Mouse (Mus musculus): ENCODE results near the gene Pdhx. TPM values are rescaled to one million over a fixed set of nuclear protein-coding genes. Genes with fewer than 3 reads are reported as not detected.

Pdhx gene
- total and polyA plus RNA-seq, 2 experiments from 2014 or later: 49.8 to 65.1 TPM

GRCm38 (mm10) chr2:103058266-103058665 is 15.0 kb downstream of the Pdhx start:
- Histone ChIP-seq H3K27me3 (ENCODE audit: insufficient read depth, low read length) (no peaks in the 10 kb centered on the region), H3K27ac (ENCODE audit: low read depth, low read length) (no peak overlapping the region), H3K36me3 (ENCODE audit: insufficient read depth) (no peaks in the 10 kb centered on the region), H3K4me3 (ENCODE audit: low read depth, low read length) (no peak overlapping the region), H3K9me3 (ENCODE audit: low read length) (no peaks in the 10 kb centered on the region), H3K4me2 (ENCODE audit: low read depth) (no peak overlapping the region), H3K9ac (no peak overlapping the region), H3K4me1 (ENCODE audit: insufficient read depth) (no peaks in the 10 kb centered on the region)
- DNase-seq (no peak), ATAC-seq (no peak)
- TF ChIP-seq CTCF (IDR thresholded peaks at IDR 0.05; ENCODE audit: low read depth): no peak
- 91% methylated on average over 3 of the region's 3 CpGs for WGBS

DNA sequence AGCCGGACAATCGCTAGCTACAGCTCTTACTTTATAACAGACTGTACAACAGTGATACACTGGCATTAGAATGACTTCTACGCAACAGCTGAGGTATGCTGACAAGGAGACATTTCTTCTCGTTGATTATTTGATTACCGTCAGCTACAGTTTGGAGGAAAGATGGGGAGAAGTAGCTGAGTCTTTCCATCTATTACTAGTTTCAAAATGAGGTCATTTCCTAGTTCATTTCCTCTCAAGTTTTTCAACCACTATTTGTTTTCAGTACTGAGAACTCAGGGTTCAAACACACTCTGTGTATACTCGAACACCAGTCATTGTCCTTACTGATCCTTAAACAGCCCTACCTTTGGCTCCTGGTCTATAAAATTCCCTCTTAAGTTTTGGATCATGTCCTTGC is 17.5 kb downstream of the Pdhx start:
- Histone ChIP-seq H3K9me3 (ENCODE audit: low read length) (no peaks in the 10 kb centered on the region), H3K27ac (ENCODE audit: low read depth, low read length) (no peak overlapping the region), H3K4me2 (ENCODE audit: low read depth) (no peak overlapping the region), H3K27me3 (ENCODE audit: insufficient read depth, low read length) (no peaks in the 10 kb centered on the region), H3K4me1 (ENCODE audit: insufficient read depth) (no peaks in the 10 kb centered on the region), H3K9ac (no peak overlapping the region), H3K36me3 (ENCODE audit: insufficient read depth) (no peaks in the 10 kb centered on the region), H3K4me3 (ENCODE audit: low read depth, low read length) (no peak overlapping the region)
- DNase-seq (no peak), ATAC-seq (no peak)
- TF ChIP-seq CTCF (IDR thresholded peaks at IDR 0.05; ENCODE audit: low read depth): no peak
- 92% methylated on average over 6 of the region's 6 CpGs for WGBS

GRCm38 (mm10) chr2:103051937-103052893 is 21.1 kb downstream of the Pdhx start:
- H3K4me1 ChIP-seq (ENCODE audit: insufficient read depth): no peaks in the 10 kb centered on the region
- no peaks in the 10 kb centered on the region for H3K9me3 ChIP-seq (ENCODE audit: low read length)
- TF ChIP-seq CTCF (IDR thresholded peaks at IDR 0.05; ENCODE audit: low read depth): no peak
- WGBS: 89% methylated on average over 19 of the region's 19 CpGs
- H3K27me3 ChIP-seq (ENCODE audit: insufficient read depth, low read length): no peaks in the 10 kb centered on the region
- no peak overlapping the region for H3K4me2 ChIP-seq (ENCODE audit: low read depth)
- H3K36me3 ChIP-seq (ENCODE audit: insufficient read depth): no peaks in the 10 kb centered on the region
- DNase-seq: no peak
- H3K4me3 ChIP-seq (ENCODE audit: low read depth, low read length): no peak overlapping the region
- ATAC-seq: no peak
- no peak overlapping the region for H3K9ac ChIP-seq
- no peak overlapping the region for H3K27ac ChIP-seq (ENCODE audit: low read depth, low read length)

- H3K4me2 ChIP-seq (ENCODE audit: low read depth): no peak overlapping the region
- no peaks in the 10 kb centered on the region for H3K4me1 ChIP-seq (ENCODE audit: insufficient read depth)
- DNase-seq (no peak), ATAC-seq (no peak)
- H3K27me3 ChIP-seq (ENCODE audit: insufficient read depth, low read length): no peaks in the 10 kb centered on the region
- H3K9me3 ChIP-seq (ENCODE audit: low read length): no peaks in the 10 kb centered on the region
- H3K36me3 ChIP-seq (ENCODE audit: insufficient read depth): no peaks in the 10 kb centered on the region
- no peak overlapping the region for H3K9ac ChIP-seq
- H3K4me3 ChIP-seq (ENCODE audit: low read depth, low read length): no peak overlapping the region
- no peak for TF ChIP-seq CTCF (IDR thresholded peaks at IDR 0.05; ENCODE audit: low read depth)
- 60% methylated on average over 2 of the region's 2 CpGs for WGBS
- no peak overlapping the region for H3K27ac ChIP-seq (ENCODE audit: low read depth, low read length)
Measured at GRCm38 (mm10) chr2:103045286-103045685, 28.0 kb downstream of the Pdhx start.

- Histone ChIP-seq H3K4me2 (ENCODE audit: low read depth) (no peak overlapping the region), H3K4me1 (ENCODE audit: insufficient read depth) (no peaks in the 10 kb centered on the region), H3K27ac (ENCODE audit: low read depth, low read length) (no peak overlapping the region), H3K9ac (no peak overlapping the region), H3K9me3 (ENCODE audit: low read length) (no peaks in the 10 kb centered on the region), H3K36me3 (ENCODE audit: insufficient read depth) (peaks cover 4% of the 10 kb centered on the region; the same call in 1 of the 2 replicates), H3K27me3 (ENCODE audit: insufficient read depth, low read length) (no peaks in the 10 kb centered on the region), H3K4me3 (ENCODE audit: low read depth, low read length) (no peak overlapping the region)
- TF ChIP-seq CTCF (IDR thresholded peaks at IDR 0.05; ENCODE audit: low read depth): no peak
- no peak for DNase-seq
- ATAC-seq: no peak
- 26% methylated on average over 8 of the region's 8 CpGs for WGBS
Measured at GRCm38 (mm10) chr2:103040896-103041295, 32.4 kb downstream of the Pdhx start.

GRCm38 (mm10) chr2:103037831-103038230 is 35.5 kb downstream of the Pdhx start:
- no peaks in the 10 kb centered on the region for H3K9me3 ChIP-seq (ENCODE audit: low read length)
- peaks cover 6% of the 10 kb centered on the region for H3K36me3 ChIP-seq (ENCODE audit: insufficient read depth)
- no peak overlapping the region for H3K4me3 ChIP-seq (ENCODE audit: low read depth, low read length)
- DNase-seq: no peak
- no peaks in the 10 kb centered on the region for H3K4me1 ChIP-seq (ENCODE audit: insufficient read depth)
- no peak overlapping the region for H3K27ac ChIP-seq (ENCODE audit: low read depth, low read length)
- ATAC-seq: no peak
- no peak overlapping the region for H3K9ac ChIP-seq
- TF ChIP-seq CTCF (IDR thresholded peaks at IDR 0.05; ENCODE audit: low read depth): no peak
- WGBS: 43% methylated on average over 4 of the region's 4 CpGs
- H3K27me3 ChIP-seq (ENCODE audit: insufficient read depth, low read length): no peaks in the 10 kb centered on the region
- H3K4me2 ChIP-seq (ENCODE audit: low read depth): no peak overlapping the region

DNA sequence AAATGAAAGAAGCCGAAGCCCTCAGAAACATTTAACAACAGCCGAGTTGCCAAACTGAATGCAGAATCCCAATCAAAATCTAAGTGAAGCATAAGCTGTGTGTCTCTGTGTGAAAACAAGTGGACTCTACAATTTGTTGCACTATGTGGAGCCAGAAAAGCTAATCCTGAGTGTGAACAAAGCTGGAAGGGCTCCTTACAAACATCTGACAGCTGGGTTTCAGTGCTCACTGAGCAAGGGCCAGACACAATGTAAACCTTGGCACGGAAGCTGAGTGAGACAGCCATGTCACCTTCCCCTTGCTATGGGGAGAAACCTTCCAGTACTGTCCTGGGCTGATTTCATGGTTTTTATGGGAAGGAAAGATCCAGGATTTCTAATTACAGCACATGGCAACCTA is 50.6 kb downstream of the Pdhx start:
- no peak overlapping the region for H3K27ac ChIP-seq (ENCODE audit: low read depth, low read length)
- H3K9ac ChIP-seq: no peak overlapping the region
- ATAC-seq: 0 out of 2 replicates have a peak, but pooled peaks have one; percentile 30
- H3K4me1 ChIP-seq (ENCODE audit: insufficient read depth): no peaks in the 10 kb centered on the region
- no peak overlapping the region for H3K4me2 ChIP-seq (ENCODE audit: low read depth)
- H3K36me3 ChIP-seq (ENCODE audit: insufficient read depth): peaks cover 3% of the 10 kb centered on the region; the same call in 1 of the 2 replicates
- H3K4me3 ChIP-seq (ENCODE audit: low read depth, low read length): no peak overlapping the region
- TF ChIP-seq CTCF (IDR thresholded peaks at IDR 0.05; ENCODE audit: low read depth): no peak
- 24% methylated on average over 3 of the region's 3 CpGs for WGBS
- no peaks in the 10 kb centered on the region for H3K27me3 ChIP-seq (ENCODE audit: insufficient read depth, low read length)
- no peak for DNase-seq
- H3K9me3 ChIP-seq (ENCODE audit: low read length): no peaks in the 10 kb centered on the region

Data from forebrain, postnatal 0 days (tissue).